Comparison of ENCODE assay signal across 30 mouse cellular contexts in the genomic region with DNA sequence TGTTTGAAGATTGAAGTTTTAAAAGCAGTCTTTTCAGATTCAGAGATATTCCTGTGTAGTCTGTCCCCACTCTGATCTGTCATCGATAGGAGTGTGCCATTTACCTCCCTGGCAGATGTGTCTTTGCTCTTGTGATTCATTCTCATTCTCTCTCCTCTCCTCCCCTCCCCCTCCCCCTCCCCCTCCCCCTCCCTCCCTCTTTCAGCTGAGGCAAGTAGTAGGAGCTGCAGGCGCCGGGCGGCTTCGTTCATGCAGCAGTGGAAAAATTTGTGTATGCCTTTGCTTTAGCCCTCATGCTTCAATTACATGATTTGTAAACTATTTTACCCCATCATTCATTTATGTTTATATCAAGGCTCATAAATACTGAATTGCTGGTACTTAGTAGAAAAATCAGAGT. TPM values are rescaled to one million over a fixed set of nuclear protein-coding genes. Genes with fewer than 3 reads are reported as not detected.
DNase-seq lines count a peak whose midpoint lies in the region; ATAC-seq lines count a peak whose summit lies in the region.
"Had no signal": no experiment of that assay in that cellular context is flagged by ENCODE, and none has a peak within 500 bp of the region (broad histone marks: within the 10 kb centered on the region; RNA-seq: fewer than 3 reads in every experiment).

No protein-coding gene starts in this region.

- H3K27ac ChIP-seq in midbrain, embryonic 11.5 days (ENCODE audit: low read depth, low read length), result no peak overlapping the region
- H3K27ac ChIP-seq in midbrain, embryonic 13.5 days, result no peak overlapping the region
- H3K27ac ChIP-seq in kidney, embryonic 16.5 days (ENCODE audit: low read length), result no peak overlapping the region
- H3K27ac ChIP-seq: embryonic facial prominence, embryonic 12.5 days; intestine, embryonic 15.5 days; left cerebral cortex, adult 2 months; lung, embryonic 15.5 days; macrophage had no signal

- peak; percentile 64; the same call in 1 of the 2 replicates for ATAC-seq in midbrain, embryonic 11.5 days (ENCODE audit: low FRiP score)
- ATAC-seq in midbrain, embryonic 13.5 days, result no peak
- no peak for ATAC-seq in inflammation-experienced regulatory T-cells, adult 6 months
- no peak for ATAC-seq in kidney, embryonic 16.5 days (ENCODE audit: low FRiP score, low TSS enrichment)
- ATAC-seq: forebrain, postnatal 0 days; intestine, embryonic 15.5 days had no signal

- H3K36me3 ChIP-seq in midbrain, embryonic 11.5 days (ENCODE audit: control insufficient read depth, insufficient read depth, low read length), result peaks cover 5% of the 10 kb centered on the region; the same call in 1 of the 2 replicates
- H3K36me3 ChIP-seq in midbrain, embryonic 13.5 days, result peaks cover 21% of the 10 kb centered on the region
- H3K36me3 ChIP-seq in kidney, embryonic 16.5 days (ENCODE audit: insufficient read depth, low read length), result peaks cover 8% of the 10 kb centered on the region
- H3K36me3 ChIP-seq: intestine, embryonic 15.5 days had no signal

- H3K4me1 ChIP-seq in midbrain, embryonic 11.5 days (ENCODE audit: control insufficient read depth, insufficient read depth, low read length), result no peaks in the 10 kb centered on the region
- peaks cover 12% of the 10 kb centered on the region for H3K4me1 ChIP-seq in midbrain, embryonic 13.5 days (replicated peaks)
- no peaks in the 10 kb centered on the region for H3K4me1 ChIP-seq in kidney, embryonic 16.5 days (ENCODE audit: insufficient read depth, low read length)
- H3K4me1 ChIP-seq: intestine, embryonic 15.5 days had no signal

- peak; percentile 51 for DNase-seq in heart, adult 11 months
- no peak for DNase-seq in heart, postnatal 25 days (ENCODE audit: low spot score)
- peak; percentile 86 for DNase-seq in midbrain, embryonic 11.5 days (ENCODE audit: low spot score, missing footprints)
- DNase-seq in embryo, embryonic 10 days (ENCODE audit: low spot score), result peak; percentile 10
- DNase-seq in neural tube, embryonic 10.5 days (ENCODE audit: extremely low spot score, low spot score), result peak; percentile 22
- DNase-seq: adrenal gland, postnatal 36 days; cerebellum, adult 18-20 months; cerebellum, postnatal 25 days; forebrain, postnatal 0 days; heart, postnatal 4 days; kidney, adult 9 months; layer of hippocampus, adult 9-11 months; left cerebral cortex, postnatal 4 days; right cerebral cortex, postnatal 14 days; spleen, adult 18-20 months; thymus, adult 2 months had no signal

- WGBS in midbrain, embryonic 11.5 days, result 13% methylated on average over 5 of the region's 5 CpGs
- 7% methylated on average over 5 of the region's 5 CpGs for WGBS in midbrain, embryonic 13.5 days
- 41% methylated on average over 5 of the region's 5 CpGs for WGBS in kidney, embryonic 16.5 days

- intact Hi-C loops in heart, postnatal 25 days (cut with DNase I), result no loop called here

- H3K4me2 ChIP-seq in midbrain, embryonic 11.5 days, result no peak overlapping the region
- H3K4me2 ChIP-seq in midbrain, embryonic 13.5 days (replicated peaks), result no peak overlapping the region
- no peak overlapping the region for H3K4me2 ChIP-seq in kidney, embryonic 16.5 days (replicated peaks; ENCODE audit: low read depth, low read length)
- H3K4me2 ChIP-seq: embryonic facial prominence, embryonic 12.5 days; intestine, embryonic 15.5 days; liver, embryonic 11.5 days; lung, embryonic 15.5 days had no signal

- H3K4me3 ChIP-seq in midbrain, embryonic 11.5 days (ENCODE audit: low read depth, low read length), result no peak overlapping the region
- no peak overlapping the region for H3K4me3 ChIP-seq in midbrain, embryonic 13.5 days (replicated peaks)
- H3K4me3 ChIP-seq in kidney, embryonic 16.5 days (ENCODE audit: low read length), result no peak overlapping the region
- H3K4me3 ChIP-seq: embryonic facial prominence, embryonic 12.5 days; erythroblast, embryonic 14.5 days; intestine, embryonic 15.5 days; left cerebral cortex, adult 2 months; lung, embryonic 15.5 days had no signal

- no peaks in the 10 kb centered on the region for H3K27me3 ChIP-seq in midbrain, embryonic 11.5 days (ENCODE audit: control insufficient read depth, insufficient read depth, low read length)
- no peaks in the 10 kb centered on the region for H3K27me3 ChIP-seq in midbrain, embryonic 13.5 days
- no peaks in the 10 kb centered on the region for H3K27me3 ChIP-seq in kidney, embryonic 16.5 days (ENCODE audit: insufficient read depth, low read length)
- H3K27me3 ChIP-seq: CH12.LX; embryonic facial prominence, embryonic 12.5 days; intestine, embryonic 15.5 days; lung, embryonic 15.5 days had no signal

- H3K9ac ChIP-seq in midbrain, embryonic 11.5 days (ENCODE audit: low read length), result no peak overlapping the region
- no peak overlapping the region for H3K9ac ChIP-seq in midbrain, embryonic 13.5 days (replicated peaks)
- no peak overlapping the region for H3K9ac ChIP-seq in kidney, embryonic 16.5 days (replicated peaks; ENCODE audit: low read length)
- H3K9ac ChIP-seq: embryonic facial prominence, embryonic 12.5 days; forebrain, postnatal 0 days; intestine, embryonic 15.5 days; lung, embryonic 15.5 days had no signal

- H3K9me3 ChIP-seq in midbrain, embryonic 11.5 days (ENCODE audit: control insufficient read depth, low read length), result no peaks in the 10 kb centered on the region
- no peaks in the 10 kb centered on the region for H3K9me3 ChIP-seq in midbrain, embryonic 13.5 days
- no peaks in the 10 kb centered on the region for H3K9me3 ChIP-seq in kidney, embryonic 16.5 days (ENCODE audit: low read length)
- H3K9me3 ChIP-seq: embryonic facial prominence, embryonic 12.5 days; intestine, embryonic 15.5 days; lung, embryonic 15.5 days had no signal

RNA-seq across cellular contexts. Expression of a gene that starts 13.0 kb away (rescaled TPM):
- not detected for total RNA-seq in heart, postnatal 25 days (2021)
- polyA plus RNA-seq in midbrain, embryonic 11.5 days (2014; fragmentation: Nextera tagmentation; extraction: Ambion mirVana), result 0.89 and 1.5 TPM in 2 replicates
- polyA plus RNA-seq in midbrain, embryonic 13.5 days (2015; fragmentation: Nextera tagmentation; extraction: Ambion mirVana), result 2.9 and 4.2 TPM in 2 replicates
- not detected for polyA plus RNA-seq in inflammation-experienced regulatory T-cells, adult 6 months (2017; shearing (Covaris generic))
- 0.54 and 0.74 TPM in 2 replicates for polyA plus RNA-seq in kidney, embryonic 16.5 days (2015; fragmentation: Nextera tagmentation; extraction: Ambion mirVana)
- total RNA-seq: CH12.LX; gastrocnemius, adult 8-10 months; heart, postnatal 4 days; MEL had no signal
- polyA plus RNA-seq: erythroblast, embryonic 14.5 days; macrophage had no signal

RNA-seq across cellular contexts. Expression of a gene that starts 34.7 kb away (rescaled TPM):
- total RNA-seq in heart, postnatal 25 days (2021), result 10 to 100 TPM in 1 of 2 experiments, 1 to 10 TPM in 1; 8.7 to 11.7 TPM
- 36.8 and 38.5 TPM in 2 replicates for polyA plus RNA-seq in midbrain, embryonic 11.5 days (2014; fragmentation: Nextera tagmentation; extraction: Ambion mirVana)
- 14.9 and 15.5 TPM in 2 replicates for polyA plus RNA-seq in midbrain, embryonic 13.5 days (2015; fragmentation: Nextera tagmentation; extraction: Ambion mirVana)
- 10 to 100 TPM; 22.2 to 25.8 (median 25.3) TPM for polyA plus RNA-seq in inflammation-experienced regulatory T-cells, adult 6 months (2017; shearing (Covaris generic))
- 28.0 and 33.9 TPM in 2 replicates for polyA plus RNA-seq in kidney, embryonic 16.5 days (2015; fragmentation: Nextera tagmentation; extraction: Ambion mirVana)

RNA-seq across cellular contexts. Expression of a gene that starts 48.6 kb away (rescaled TPM):
- under 1 TPM; 0.23 to 0.31 TPM for total RNA-seq in heart, postnatal 25 days (2021)
- 0.15 and 0.31 TPM in 2 replicates for polyA plus RNA-seq in midbrain, embryonic 11.5 days (2014; fragmentation: Nextera tagmentation; extraction: Ambion mirVana)
- 3.3 and 3.5 TPM in 2 replicates for polyA plus RNA-seq in midbrain, embryonic 13.5 days (2015; fragmentation: Nextera tagmentation; extraction: Ambion mirVana)
- 10 to 100 TPM; 26.2 to 29.9 (median 29.5) TPM for polyA plus RNA-seq in inflammation-experienced regulatory T-cells, adult 6 months (2017; shearing (Covaris generic))
- polyA plus RNA-seq in kidney, embryonic 16.5 days (2015; fragmentation: Nextera tagmentation; extraction: Ambion mirVana), result 0.75 and 0.76 TPM in 2 replicates
- total RNA-seq: CH12.LX; gastrocnemius, adult 8-10 months; MEL had no signal
- polyA plus RNA-seq: erythroblast, embryonic 14.5 days; heart, embryonic 14.5 days; liver, embryonic 11.5 days; macrophage had no signal
